Mouse (Mus musculus): ENCODE data around the gene Ppp1r3f. TPM values are rescaled to one million over a fixed set of nuclear protein-coding genes. Genes with fewer than 3 reads are reported as not detected.

The Ppp1r3f gene
- polyA plus RNA-seq, 1 experiment: 11.5 TPM

DNA sequence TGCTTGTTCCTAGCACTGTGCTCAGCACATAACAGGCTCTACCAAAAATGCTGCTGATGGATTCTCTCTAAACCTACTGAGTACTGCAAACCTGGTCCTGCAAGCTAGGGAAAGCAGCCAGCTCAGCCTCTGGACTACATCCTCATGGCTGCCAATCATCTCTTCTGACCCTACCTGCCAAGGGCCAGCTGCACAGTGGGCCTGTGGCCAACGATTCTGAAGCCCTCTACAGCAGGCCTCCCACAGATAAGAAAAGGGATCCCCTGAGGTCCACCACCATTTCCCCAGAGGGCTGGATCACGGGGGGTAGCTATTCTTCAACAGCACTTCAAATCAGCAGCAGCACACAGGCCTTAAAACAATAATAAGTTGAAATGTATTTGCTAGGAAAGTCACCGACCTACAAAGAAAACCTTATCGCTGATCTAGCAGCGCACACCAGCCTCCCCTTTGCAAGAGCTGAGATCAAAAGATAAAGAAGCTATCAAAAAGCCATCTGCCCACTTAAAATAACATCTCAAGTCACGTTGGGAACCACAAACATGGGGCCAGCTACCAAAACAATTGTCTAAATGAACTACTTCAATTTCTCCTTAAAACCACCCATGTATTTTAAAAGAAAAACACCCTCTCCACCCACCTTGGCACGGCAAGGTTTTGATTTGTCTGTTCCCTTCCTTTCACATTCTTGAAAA, 3.5 kb downstream of the Ppp1r3f start:
- Histone ChIP-seq H3K4me1 (ENCODE audit: control insufficient read depth, insufficient read depth, low read length) (peaks cover 1% of the 10 kb centered on the region), H3K36me3 (ENCODE audit: control insufficient read depth, insufficient read depth, low read length, poor library complexity, severe bottlenecking) (no peaks in the 10 kb centered on the region)
- no peak for TF ChIP-seq POLR2A (IDR thresholded peaks at IDR 0.05; ENCODE audit: insufficient read depth, low read length)
- TF ChIP-seq CTCF (IDR thresholded peaks at IDR 0.05; ENCODE audit: low read depth, low read length): no peak
- no peak for TF ChIP-seq EP300 (IDR thresholded peaks at IDR 0.05; ENCODE audit: insufficient read depth, low read depth, low read length)

DNA sequence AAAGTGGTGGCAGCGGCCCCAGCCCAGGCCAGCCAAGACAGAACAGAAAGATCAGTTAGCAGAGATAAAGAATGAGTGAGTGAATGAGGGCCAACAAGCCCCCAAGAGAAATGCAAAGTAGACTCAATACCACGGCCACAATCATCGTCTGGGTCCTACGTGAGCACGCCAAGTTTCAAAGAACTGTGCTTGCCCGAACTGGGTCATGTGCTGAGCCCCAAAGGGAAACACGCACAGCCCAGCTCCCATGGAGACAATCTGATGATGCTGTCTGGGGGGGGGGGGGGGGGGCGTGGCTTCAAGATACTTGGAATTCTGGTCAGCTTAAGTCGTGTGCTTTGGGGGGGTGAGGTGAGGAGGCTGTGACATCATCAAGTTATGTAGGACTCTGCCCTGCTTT, 6.6 kb downstream of the Ppp1r3f start:
- H3K4me1 ChIP-seq (ENCODE audit: control insufficient read depth, insufficient read depth, low read length): peaks cover 1% of the 10 kb centered on the region
- no peaks in the 10 kb centered on the region for H3K27me3 ChIP-seq (ENCODE audit: control insufficient read depth, insufficient read depth, low read length, poor library complexity, severe bottlenecking)
- H3K4me3 ChIP-seq (ENCODE audit: low read depth, low read length): no peak overlapping the region
- H3K9me3 ChIP-seq (replicated peaks; ENCODE audit: control insufficient read depth, insufficient read depth, low read length, poor library complexity, severe bottlenecking): no peaks in the 10 kb centered on the region
- TF ChIP-seq CTCF (IDR thresholded peaks at IDR 0.05; ENCODE audit: low read depth, low read length) (no peak), EP300 (IDR thresholded peaks at IDR 0.05; ENCODE audit: insufficient read depth, low read depth, low read length) (no peak), POLR2A (IDR thresholded peaks at IDR 0.05; ENCODE audit: insufficient read depth, low read length) (no peak)
- H3K9ac ChIP-seq (ENCODE audit: low read depth, poor library complexity, severe bottlenecking): no peak overlapping the region
- no peak overlapping the region for H3K27ac ChIP-seq (ENCODE audit: insufficient read depth, low read length)
- H3K36me3 ChIP-seq (ENCODE audit: control insufficient read depth, insufficient read depth, low read length, poor library complexity, severe bottlenecking): no peaks in the 10 kb centered on the region

More for the DNA sequence above, 3.5 kb downstream of the Ppp1r3f start:
- no peaks in the 10 kb centered on the region for H3K9me3 ChIP-seq (replicated peaks; ENCODE audit: control insufficient read depth, insufficient read depth, low read length, poor library complexity, severe bottlenecking)
- H3K27me3 ChIP-seq (ENCODE audit: control insufficient read depth, insufficient read depth, low read length, poor library complexity, severe bottlenecking): no peaks in the 10 kb centered on the region
- no peak overlapping the region for H3K9ac ChIP-seq (ENCODE audit: low read depth, poor library complexity, severe bottlenecking)
- H3K4me3 ChIP-seq (ENCODE audit: low read depth, low read length): no peak overlapping the region
- no peak overlapping the region for H3K27ac ChIP-seq (ENCODE audit: insufficient read depth, low read length)

DNA sequence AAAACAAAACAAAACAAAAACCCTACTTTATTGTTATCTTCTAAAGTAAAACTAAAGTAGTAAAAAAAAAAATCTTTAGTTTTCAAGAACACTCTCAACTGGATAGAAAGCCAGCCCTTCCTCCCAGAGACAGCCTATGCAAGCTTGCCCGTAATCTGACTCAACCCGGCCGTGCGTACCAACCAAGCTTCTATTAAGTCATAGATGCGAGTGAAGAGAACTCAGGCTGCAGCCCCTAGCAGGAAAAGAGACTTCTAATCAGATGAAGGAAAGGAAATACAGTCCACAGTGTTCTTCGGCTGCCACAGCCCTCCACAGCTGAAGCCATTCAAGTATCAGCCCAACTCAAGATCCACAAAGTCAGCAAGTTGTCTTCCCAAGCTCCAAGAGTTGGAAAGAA, 7.7 kb downstream of the Ppp1r3f start:
- no peak overlapping the region for H3K4me3 ChIP-seq (ENCODE audit: low read depth, low read length)
- TF ChIP-seq POLR2A (IDR thresholded peaks at IDR 0.05; ENCODE audit: insufficient read depth, low read length) (no peak), EP300 (IDR thresholded peaks at IDR 0.05; ENCODE audit: insufficient read depth, low read depth, low read length) (no peak), CTCF (IDR thresholded peaks at IDR 0.05; ENCODE audit: low read depth, low read length) (no peak)
- H3K27me3 ChIP-seq (ENCODE audit: control insufficient read depth, insufficient read depth, low read length, poor library complexity, severe bottlenecking): no peaks in the 10 kb centered on the region
- no peak overlapping the region for H3K9ac ChIP-seq (ENCODE audit: low read depth, poor library complexity, severe bottlenecking)
- H3K9me3 ChIP-seq (replicated peaks; ENCODE audit: control insufficient read depth, insufficient read depth, low read length, poor library complexity, severe bottlenecking): no peaks in the 10 kb centered on the region
- no peaks in the 10 kb centered on the region for H3K4me1 ChIP-seq (ENCODE audit: control insufficient read depth, insufficient read depth, low read length)
- no peak overlapping the region for H3K27ac ChIP-seq (ENCODE audit: insufficient read depth, low read length)
- H3K36me3 ChIP-seq (ENCODE audit: control insufficient read depth, insufficient read depth, low read length, poor library complexity, severe bottlenecking): no peaks in the 10 kb centered on the region

DNA sequence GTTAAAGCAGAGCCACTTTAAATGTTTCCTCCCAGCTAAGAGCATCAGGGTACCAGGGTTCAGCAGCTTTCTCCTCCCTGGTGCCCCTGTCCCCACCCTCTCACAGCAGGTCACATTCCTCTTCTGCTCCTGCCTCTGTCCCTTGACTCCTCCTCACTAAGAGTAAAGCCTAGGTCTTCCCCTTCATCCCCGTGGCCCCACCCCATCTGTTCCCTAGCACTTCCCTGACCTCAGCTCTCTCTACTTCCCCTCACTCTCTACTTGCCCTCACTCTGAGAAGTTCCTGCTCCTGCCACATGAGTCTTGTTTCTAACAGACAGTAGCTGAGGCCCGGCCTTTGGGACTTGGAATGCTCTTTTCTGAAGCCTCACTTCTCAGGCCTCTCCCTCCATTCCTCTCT, 11.0 kb downstream of the Ppp1r3f start:
- H3K4me3 ChIP-seq (ENCODE audit: low read depth, low read length): no peak overlapping the region
- no peak overlapping the region for H3K27ac ChIP-seq (ENCODE audit: insufficient read depth, low read length)
- TF ChIP-seq POLR2A (IDR thresholded peaks at IDR 0.05; ENCODE audit: insufficient read depth, low read length) (no peak), EP300 (IDR thresholded peaks at IDR 0.05; ENCODE audit: insufficient read depth, low read depth, low read length) (no peak), CTCF (IDR thresholded peaks at IDR 0.05; ENCODE audit: low read depth, low read length) (no peak)
- no peaks in the 10 kb centered on the region for H3K36me3 ChIP-seq (ENCODE audit: control insufficient read depth, insufficient read depth, low read length, poor library complexity, severe bottlenecking)
- H3K9me3 ChIP-seq (replicated peaks; ENCODE audit: control insufficient read depth, insufficient read depth, low read length, poor library complexity, severe bottlenecking): no peaks in the 10 kb centered on the region
- H3K27me3 ChIP-seq (ENCODE audit: control insufficient read depth, insufficient read depth, low read length, poor library complexity, severe bottlenecking): no peaks in the 10 kb centered on the region
- H3K9ac ChIP-seq (ENCODE audit: low read depth, poor library complexity, severe bottlenecking): no peak overlapping the region
- H3K4me1 ChIP-seq (ENCODE audit: control insufficient read depth, insufficient read depth, low read length): no peaks in the 10 kb centered on the region

DNA sequence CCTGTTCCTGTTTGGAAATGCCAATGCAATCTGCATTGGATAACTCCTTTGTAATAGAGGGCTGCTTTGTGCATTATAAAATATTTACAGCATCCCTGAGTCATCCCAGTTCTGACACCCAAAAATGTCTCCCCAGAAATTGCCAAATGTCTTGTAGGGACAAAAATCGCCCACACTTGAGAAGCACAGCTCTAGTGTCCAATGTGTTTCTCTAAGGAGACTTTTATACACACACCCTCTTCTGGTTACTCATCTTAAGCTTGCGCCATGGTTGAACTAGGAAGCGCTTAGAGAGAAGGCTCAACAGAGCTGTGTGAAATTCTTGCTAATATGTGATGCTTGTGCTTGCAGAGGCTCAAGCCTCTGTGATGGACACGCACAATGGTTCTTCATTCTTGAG, 20.6 kb downstream of the Ppp1r3f start:
- Histone ChIP-seq H3K4me1 (ENCODE audit: control insufficient read depth, insufficient read depth, low read length) (no peaks in the 10 kb centered on the region), H3K27me3 (ENCODE audit: control insufficient read depth, insufficient read depth, low read length, poor library complexity, severe bottlenecking) (no peaks in the 10 kb centered on the region), H3K9ac (ENCODE audit: low read depth, poor library complexity, severe bottlenecking) (no peak overlapping the region), H3K4me3 (ENCODE audit: low read depth, low read length) (no peak overlapping the region), H3K27ac (ENCODE audit: insufficient read depth, low read length) (no peak overlapping the region), H3K9me3 (replicated peaks; ENCODE audit: control insufficient read depth, insufficient read depth, low read length, poor library complexity, severe bottlenecking) (no peaks in the 10 kb centered on the region), H3K36me3 (ENCODE audit: control insufficient read depth, insufficient read depth, low read length, poor library complexity, severe bottlenecking) (no peaks in the 10 kb centered on the region)
- no peak for TF ChIP-seq POLR2A (IDR thresholded peaks at IDR 0.05; ENCODE audit: insufficient read depth, low read length)
- TF ChIP-seq CTCF (IDR thresholded peaks at IDR 0.05; ENCODE audit: low read depth, low read length): no peak
- TF ChIP-seq EP300 (IDR thresholded peaks at IDR 0.05; ENCODE audit: insufficient read depth, low read depth, low read length): no peak

DNA sequence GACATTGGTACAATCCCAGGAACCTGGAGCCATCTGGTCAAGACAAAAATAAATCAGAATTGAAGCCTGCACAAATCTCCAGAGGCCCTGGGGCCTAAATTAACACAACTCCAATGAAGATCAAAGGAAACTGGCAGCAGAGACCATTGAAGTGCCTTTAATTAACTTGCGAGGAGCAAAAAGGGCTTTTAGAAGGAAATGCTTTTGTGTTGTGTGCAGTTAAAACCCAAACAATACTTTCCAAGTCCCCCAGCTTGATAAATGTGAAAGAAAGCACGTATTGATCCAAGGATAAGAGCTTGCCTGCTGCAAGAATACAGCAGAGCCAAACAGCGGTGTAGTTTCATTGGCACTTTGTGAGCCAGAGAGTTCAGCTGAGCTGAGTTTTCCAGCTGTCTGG, 49.1 kb downstream of the Ppp1r3f start:
- Histone ChIP-seq H3K36me3 (ENCODE audit: control insufficient read depth, insufficient read depth, low read length, poor library complexity, severe bottlenecking) (no peaks in the 10 kb centered on the region), H3K4me3 (ENCODE audit: low read depth, low read length) (no peak overlapping the region), H3K4me1 (ENCODE audit: control insufficient read depth, insufficient read depth, low read length) (no peaks in the 10 kb centered on the region), H3K27me3 (ENCODE audit: control insufficient read depth, insufficient read depth, low read length, poor library complexity, severe bottlenecking) (no peaks in the 10 kb centered on the region), H3K9ac (ENCODE audit: low read depth, poor library complexity, severe bottlenecking) (no peak overlapping the region), H3K27ac (ENCODE audit: insufficient read depth, low read length) (no peak overlapping the region), H3K9me3 (replicated peaks; ENCODE audit: control insufficient read depth, insufficient read depth, low read length, poor library complexity, severe bottlenecking) (no peaks in the 10 kb centered on the region)
- TF ChIP-seq EP300 (IDR thresholded peaks at IDR 0.05; ENCODE audit: insufficient read depth, low read depth, low read length): no peak

Other genes starting within 250 kb of the Ppp1r3f start
- 7.1 and 8.4 TPM in 2 replicates for gene Usp27x, start 198.5 kb downstream of the Ppp1r3f start, polyA plus RNA-seq (2011; ENCODE audit: insufficient read depth, insufficient read length, low read depth, missing spikeins)
- not detected in 2 replicates for gene Foxp3, start 639 bp downstream of the Ppp1r3f start, polyA plus RNA-seq (2011; ENCODE audit: insufficient read depth, insufficient read length, low read depth, missing spikeins)
- 12.1 and 13.1 TPM in 2 replicates for gene Ccdc22, start 31.2 kb upstream of the Ppp1r3f start, polyA plus RNA-seq (2011; ENCODE audit: insufficient read depth, insufficient read length, low read depth, missing spikeins)
- gene Cacna1f, start 32.8 kb upstream of the Ppp1r3f start, polyA plus RNA-seq (2011; ENCODE audit: insufficient read depth, insufficient read length, low read depth, missing spikeins): 0.14 and 0.16 TPM in 2 replicates
- gene Syp, start 64.2 kb upstream of the Ppp1r3f start, polyA plus RNA-seq (2011; ENCODE audit: insufficient read depth, insufficient read length, low read depth, missing spikeins): 5.3 and 5.9 TPM in 2 replicates
- gene Prickle3, start 83.0 kb upstream of the Ppp1r3f start, polyA plus RNA-seq (2011; ENCODE audit: insufficient read depth, insufficient read length, low read depth, missing spikeins): 5.8 and 6.1 TPM in 2 replicates
- 239 and 246 TPM in 2 replicates for gene Plp2, start 97.1 kb upstream of the Ppp1r3f start, polyA plus RNA-seq (2011; ENCODE audit: insufficient read depth, insufficient read length, low read depth, missing spikeins)
- gene Magix, start 107.0 kb upstream of the Ppp1r3f start, polyA plus RNA-seq (2011; ENCODE audit: insufficient read depth, insufficient read length, low read depth, missing spikeins): not detected in 2 replicates
- 14.7 and 17.1 TPM in 2 replicates for gene Gpkow, start 122.8 kb upstream of the Ppp1r3f start, polyA plus RNA-seq (2011; ENCODE audit: insufficient read depth, insufficient read length, low read depth, missing spikeins)
- 44.6 and 56.8 TPM in 2 replicates for gene Wdr45, start 140.1 kb upstream of the Ppp1r3f start, polyA plus RNA-seq (2011; ENCODE audit: insufficient read depth, insufficient read length, low read depth, missing spikeins)
- not detected in 2 replicates for gene Gm45208, start 148.0 kb upstream of the Ppp1r3f start, polyA plus RNA-seq (2011; ENCODE audit: insufficient read depth, insufficient read length, low read depth, missing spikeins)
- gene Praf2, start 154.2 kb upstream of the Ppp1r3f start, polyA plus RNA-seq (2011; ENCODE audit: insufficient read depth, insufficient read length, low read depth, missing spikeins): 53.8 and 67.7 TPM in 2 replicates
- gene Ccdc120, start 176.6 kb upstream of the Ppp1r3f start, polyA plus RNA-seq (2011; ENCODE audit: insufficient read depth, insufficient read length, low read depth, missing spikeins): 20.4 and 28.9 TPM in 2 replicates
- 65.8 and 81.6 TPM in 2 replicates for gene Tfe3, start 188.3 kb upstream of the Ppp1r3f start, polyA plus RNA-seq (2011; ENCODE audit: insufficient read depth, insufficient read length, low read depth, missing spikeins)
- gene Gripap1, start 215.5 kb upstream of the Ppp1r3f start, polyA plus RNA-seq (2011; ENCODE audit: insufficient read depth, insufficient read length, low read depth, missing spikeins): 18.5 and 19.2 TPM in 2 replicates
- 8.3 and 8.6 TPM in 2 replicates for gene Kcnd1, start 248.0 kb upstream of the Ppp1r3f start, polyA plus RNA-seq (2011; ENCODE audit: insufficient read depth, insufficient read length, low read depth, missing spikeins)

Measured in ES-Bruce4 (cell line).